Mouse (Mus musculus) adrenal gland, postnatal 36 days (tissue): ENCODE measurements around the gene Gigyf2. TPM values are rescaled to one million over a fixed set of nuclear protein-coding genes. Genes with fewer than 3 reads are reported as not detected.
"Not testable (repeated sequence)": the region's sequence is repeated elsewhere in the genome, so short reads cannot be mapped to it uniquely, and the experiment has no call there.

Source experiments
- DNase-seq, 2 experiments: peaks; one replicate each; pipeline ENCODE4 v3.0.0; 2021; ENCODE audit warnings: mixed read lengths in 1 of 2
- total RNA-seq, 2 experiments: library from RNA; stranded (reverse); gene quantifications; 2 replicates each; pipeline ENCODE4 v1.2.3; 2021

Gigyf2 gene
- total RNA-seq, 2 experiments from 2014 or later, result 88.7 to 92.7 TPM

DNA sequence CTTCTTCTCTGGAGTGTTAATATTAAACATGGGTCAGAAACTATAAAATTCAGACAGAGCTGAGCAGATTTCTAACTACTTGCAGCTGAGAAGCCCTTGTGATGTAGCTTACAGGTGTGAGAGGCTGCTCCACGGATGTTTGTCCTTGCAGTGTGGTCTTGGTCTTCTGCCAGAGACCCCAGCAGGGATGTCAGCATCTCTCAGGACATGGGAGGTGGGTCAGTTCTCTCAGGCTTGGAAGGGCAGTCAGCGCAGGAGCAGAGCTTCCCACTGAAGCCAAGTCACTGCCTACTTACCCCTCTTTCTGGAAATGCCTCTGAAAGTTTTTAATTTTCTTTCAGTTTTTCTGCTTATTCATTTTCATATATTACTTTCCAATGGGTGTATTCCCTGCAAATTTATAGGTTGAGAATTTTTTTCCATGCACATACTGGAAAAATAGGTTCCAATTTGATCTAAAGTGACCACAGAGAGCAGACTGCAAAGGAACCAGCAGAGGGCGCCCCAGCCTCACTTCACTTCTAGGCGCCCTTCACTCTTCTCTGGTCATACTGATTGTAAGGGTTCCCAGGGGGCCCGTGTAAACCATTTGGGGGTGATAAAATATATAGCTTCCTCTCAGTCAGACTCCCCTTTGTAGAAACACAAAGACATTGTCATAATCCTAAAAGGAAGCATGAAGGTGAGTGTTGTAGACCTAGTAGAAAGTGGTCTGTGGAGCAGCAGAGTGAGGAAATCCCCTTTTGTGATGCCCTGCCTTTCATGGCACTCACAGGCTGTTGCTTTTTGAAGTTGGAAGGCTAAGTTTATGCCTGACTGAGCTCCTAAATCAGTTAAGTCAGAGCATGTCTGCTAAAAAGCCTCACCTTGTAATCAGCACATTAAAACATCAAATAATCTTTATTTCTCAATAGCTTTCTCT, 120.6 kb downstream of the Gigyf2 start:
- peak; percentile 56 to 71 for DNase-seq

DNA sequence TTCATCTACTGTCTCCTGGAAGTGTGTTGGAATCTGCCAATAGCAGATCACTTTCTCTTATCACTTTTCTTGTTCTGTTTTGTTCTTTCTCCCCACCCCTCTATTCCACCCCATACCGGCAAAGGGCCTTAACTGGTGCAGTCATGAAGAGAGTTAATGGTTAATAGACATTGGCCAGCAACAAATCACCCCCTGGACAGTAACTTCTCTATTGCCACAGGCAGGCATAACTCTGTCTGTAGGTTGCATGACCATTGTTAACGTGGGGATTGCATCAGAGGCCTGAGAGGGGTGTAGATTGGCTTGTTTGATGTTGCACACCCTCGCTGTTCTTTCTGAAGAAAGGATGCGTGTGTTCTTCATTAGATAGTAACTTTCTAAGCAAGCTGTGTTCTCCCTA, 122.6 kb downstream of the Gigyf2 start:
- no peak for DNase-seq

DNA sequence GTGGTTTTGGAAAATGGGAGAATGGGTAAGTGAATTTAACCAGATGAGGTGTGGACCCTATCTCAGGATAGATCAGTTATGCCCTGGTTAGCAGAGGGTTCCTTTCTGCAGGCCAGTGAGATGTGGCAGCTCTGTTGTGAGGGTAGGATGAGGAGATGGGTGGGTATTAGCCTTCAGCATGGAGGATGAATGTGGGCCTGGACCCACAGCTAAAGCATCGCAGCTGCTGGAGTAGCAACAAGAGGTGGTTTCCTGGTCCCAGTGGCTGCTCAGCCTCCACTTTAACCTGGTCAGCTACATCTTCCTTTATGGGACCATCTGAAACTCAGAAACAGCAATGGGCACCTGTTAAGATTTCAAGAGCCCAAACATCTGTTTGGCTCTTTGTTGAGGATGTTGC, 129.6 kb downstream of the Gigyf2 start:
- DNase-seq, result no peak

DNA sequence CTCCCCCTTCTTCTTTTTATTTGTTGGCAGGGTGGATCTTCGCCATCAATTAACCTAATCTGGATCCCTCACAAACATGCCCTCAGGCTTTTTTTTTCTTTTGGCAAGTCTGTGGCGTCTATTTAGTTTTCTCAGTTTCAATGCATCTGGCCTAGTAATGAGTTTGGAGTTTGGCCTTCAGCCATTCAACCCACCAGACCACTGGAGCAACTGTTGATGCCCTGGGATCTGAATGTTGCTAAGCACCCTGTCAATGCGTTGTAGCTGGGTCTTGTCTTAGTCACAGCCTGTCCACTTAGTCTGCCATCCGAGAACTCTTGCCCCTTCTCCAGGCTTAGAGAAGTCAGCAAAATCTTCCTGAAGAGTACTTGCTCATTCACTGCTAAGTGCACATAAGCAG, 131.2 kb downstream of the Gigyf2 start:
- DNase-seq, result no peak

GRCm38 (mm10) chr1:87459856-87460255, 133.1 kb downstream of the Gigyf2 start:
- not testable (repeated sequence) for DNase-seq

GRCm38 (mm10) chr1:87467469-87467868, 140.7 kb downstream of the Gigyf2 start:
- no peak for DNase-seq

- no peak for DNase-seq
These were observed 141.5 kb downstream of the Gigyf2 start for GRCm38 (mm10) chr1:87468321-87468720.

DNA sequence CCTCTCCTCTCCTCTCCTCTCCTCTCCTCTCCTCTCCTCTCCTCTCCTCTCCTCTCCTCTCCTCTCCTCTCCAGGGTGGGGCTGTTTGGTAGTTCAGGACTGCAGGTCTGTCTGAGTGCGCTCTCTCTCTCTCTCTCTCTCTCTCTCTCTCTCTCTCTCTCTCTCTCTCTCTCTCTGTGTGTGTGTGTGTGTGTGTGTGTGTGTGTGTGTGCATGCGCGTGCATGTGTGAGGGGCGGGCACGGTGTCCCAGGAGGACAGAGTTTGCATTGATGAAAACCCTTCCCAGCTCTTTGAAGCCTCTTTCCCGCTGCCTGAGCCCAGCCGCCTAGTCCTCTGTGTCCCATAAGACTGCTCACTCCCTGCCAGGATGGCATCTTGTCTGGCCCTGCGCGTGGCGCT, 143.2 kb downstream of the Gigyf2 start, which contains the start of gene Snorc:
TSS of gene Snorc (plus strand) at position 301 of the 400 bp plus-strand sequence.
- DNase-seq, result not testable (repeated sequence)

DNA sequence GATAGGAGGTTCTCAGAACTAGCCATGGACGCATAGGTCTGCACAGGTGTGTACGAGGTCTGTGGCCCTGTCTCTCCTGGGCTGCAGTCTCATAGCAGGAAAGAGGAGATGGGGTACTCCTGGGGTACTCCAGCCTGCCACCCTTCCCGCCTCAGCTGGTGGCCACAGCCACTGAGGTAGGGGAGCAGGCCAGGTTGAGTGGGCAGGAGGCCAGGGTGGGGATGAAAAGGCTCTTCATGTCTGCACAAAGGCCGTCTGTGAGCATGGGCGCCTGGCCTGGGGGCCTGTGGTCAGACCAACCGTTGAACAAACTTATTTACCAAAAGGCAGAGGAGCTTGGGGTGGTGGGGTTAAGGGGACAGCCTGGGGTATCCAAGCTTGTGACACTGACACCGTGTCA, 145.1 kb downstream of the Gigyf2 start:
- no peak for DNase-seq

GRCm38 (mm10) chr1:87472576-87472975, 145.8 kb downstream of the Gigyf2 start:
- peak in 1 of 2 experiments; percentile 16 for DNase-seq

DNA sequence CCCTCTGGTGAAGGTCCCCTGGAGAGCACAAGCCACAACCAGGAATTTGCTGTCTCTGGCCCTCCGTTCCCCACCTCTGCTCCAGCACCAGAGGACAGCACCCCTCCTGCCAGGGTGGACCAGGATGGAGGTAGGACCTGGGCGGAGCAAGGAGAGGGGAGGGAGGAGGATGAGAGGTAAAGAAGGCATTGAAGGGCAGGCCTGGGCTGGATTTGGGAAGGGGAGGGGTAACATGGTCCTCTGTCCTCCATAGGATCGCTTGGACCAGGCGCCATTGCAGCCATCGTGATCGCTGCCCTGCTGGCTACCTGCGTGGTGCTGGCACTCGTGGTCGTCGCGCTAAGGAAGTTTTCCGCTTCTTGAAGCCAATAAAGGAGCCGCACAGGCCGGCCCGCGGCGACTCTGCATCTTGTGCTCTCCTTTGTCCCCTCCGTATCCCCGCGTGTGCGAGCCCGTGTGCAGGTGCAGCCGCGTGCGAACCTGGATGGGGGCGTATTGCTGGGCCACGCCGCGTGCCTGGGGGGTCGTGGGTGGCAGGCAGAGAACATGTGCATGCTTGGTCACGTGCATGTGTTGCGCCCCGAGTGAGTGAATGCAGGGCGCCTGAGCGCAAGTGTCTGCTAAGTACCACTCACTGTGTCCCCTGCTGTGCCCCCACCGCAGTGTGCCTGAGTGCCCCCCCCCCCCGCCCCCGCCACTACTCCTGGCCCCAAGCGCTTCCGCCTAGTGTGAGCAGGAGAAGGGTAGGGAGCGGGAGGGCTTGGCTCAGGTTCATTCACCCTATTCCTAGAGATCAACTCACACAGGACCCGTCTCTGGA, 148.5 kb downstream of the Gigyf2 start:
- no peak for DNase-seq

DNA sequence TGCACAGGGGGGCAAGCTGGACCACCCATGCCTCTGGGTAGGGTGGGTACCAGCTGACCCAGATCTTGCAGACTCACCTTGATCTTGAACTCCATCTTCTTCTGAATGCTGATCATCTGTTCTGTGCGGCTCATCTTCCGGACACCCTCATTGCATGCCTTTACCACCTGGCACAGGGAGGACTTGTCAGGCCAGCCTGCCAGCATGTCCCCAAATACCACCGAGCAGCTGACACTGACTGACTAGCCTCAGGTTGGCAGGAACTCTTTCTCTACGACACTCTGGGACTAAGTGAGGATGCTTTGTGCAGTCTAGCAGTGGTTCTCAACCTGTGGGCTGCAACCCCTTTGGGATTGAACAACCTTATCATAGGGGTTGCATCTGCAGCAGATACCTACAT, 155.7 kb downstream of the Gigyf2 start:
- no peak for DNase-seq

GRCm38 (mm10) chr1:87486386-87486785, 159.6 kb downstream of the Gigyf2 start:
- DNase-seq, result no peak

- DNase-seq, result no peak
These were observed 165.5 kb downstream of the Gigyf2 start for GRCm38 (mm10) chr1:87492285-87492684.

DNA sequence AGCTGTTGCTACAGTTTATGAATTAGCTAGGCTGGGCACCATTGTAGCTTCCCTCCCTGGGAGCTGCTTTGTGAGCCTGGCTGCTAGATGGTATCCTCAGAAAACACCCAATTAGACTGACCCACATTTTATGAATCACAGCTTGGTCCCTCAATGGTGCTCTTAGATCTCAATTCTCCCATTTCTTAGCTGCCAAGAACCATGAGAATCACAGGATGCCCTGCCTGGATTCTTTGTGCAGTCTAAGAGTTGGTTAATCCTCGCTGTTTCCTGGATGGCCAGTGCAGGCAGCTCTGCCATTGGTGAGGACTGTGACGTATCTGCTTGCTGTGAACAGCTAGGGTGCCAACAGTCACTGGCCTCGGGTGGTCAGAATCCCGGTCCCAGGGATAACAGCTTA, 166.7 kb downstream of the Gigyf2 start:
- no peak for DNase-seq

Other genes with a start within 250 kb of the Gigyf2 start
- gene Alppl2, start 237.1 kb upstream of the Gigyf2 start, total RNA-seq, result not detected
- not detected for gene Alpi, start 225.4 kb upstream of the Gigyf2 start, total RNA-seq
- not detected for gene Akp3, start 202.0 kb upstream of the Gigyf2 start, total RNA-seq
- 1 to 10 TPM in 1 of 2 experiments, under 1 TPM in 1; 0.30 to 1.2 TPM for gene Ecel1, start 170.5 kb upstream of the Gigyf2 start, total RNA-seq
- gene Prss56, start 143.7 kb upstream of the Gigyf2 start, total RNA-seq, result not detected
- gene Chrnd, start 136.4 kb upstream of the Gigyf2 start, total RNA-seq, result not detected
- not detected for gene Chrng, start 122.3 kb upstream of the Gigyf2 start, total RNA-seq
- 10 to 100 TPM; 86.8 to 90.0 TPM for gene Eif4e2, start 113.1 kb upstream of the Gigyf2 start, total RNA-seq
- gene Efhd1, start 62.6 kb upstream of the Gigyf2 start, total RNA-seq, result 100 to 1,000 TPM; 317 to 479 TPM
- not detected for gene Kcnj13, start 67.7 kb downstream of the Gigyf2 start, total RNA-seq
- gene Snorc, start 143.3 kb downstream of the Gigyf2 start, total RNA-seq, result not detected
- not detected for gene Neu2, start 182.9 kb downstream of the Gigyf2 start, total RNA-seq
- gene Ngef, start 246.9 kb downstream of the Gigyf2 start, total RNA-seq, result 1 to 10 TPM in 1 of 2 experiments, under 1 TPM in 1; 0.23 to 1.1 TPM